Mouse (Mus musculus): ENCODE data around the gene Serpina7. TPM values are rescaled to one million over a fixed set of nuclear protein-coding genes. Genes with fewer than 3 reads are reported as not detected.

Serpina7 gene
- polyA plus RNA-seq (2012; ENCODE audit: insufficient read depth, low replicate concordance), result not detected in 2 replicates

DNA sequence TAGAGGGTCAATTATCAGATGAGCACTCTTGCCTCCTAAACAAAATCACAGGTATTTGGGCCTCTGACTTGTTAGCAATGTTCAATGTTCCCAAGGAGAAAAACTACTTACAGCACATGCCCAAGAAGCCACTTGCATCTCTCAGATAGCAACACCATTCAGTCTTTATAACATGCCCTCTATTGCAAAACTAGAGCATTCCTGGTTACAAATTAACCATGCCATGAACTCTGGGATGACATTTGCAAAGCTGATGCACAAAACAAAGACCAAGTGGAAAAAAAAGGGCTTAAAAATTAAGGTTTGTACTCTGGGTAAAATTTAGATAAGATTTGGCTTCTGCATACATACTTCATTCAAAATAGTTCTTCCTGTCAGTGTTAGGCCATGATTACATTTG, at the start of gene Serpina7:
Serpina7 (minus strand) TSS at position 160 of the 400 bp plus-strand sequence.
- peaks cover 2% of the 10 kb centered on the region for H3K27me3 ChIP-seq (replicated peaks)
- no peak for TF ChIP-seq GATA1 (IDR thresholded peaks at IDR 0.05; ENCODE audit: borderline replicate concordance, low read length)
- H3K9me3 ChIP-seq, result no peaks in the 10 kb centered on the region
- H3K4me1 ChIP-seq, result no peaks in the 10 kb centered on the region
- no peaks in the 10 kb centered on the region for H3K36me3 ChIP-seq (replicated peaks; ENCODE audit: low read length)
- H3K4me3 ChIP-seq (replicated peaks), result no peak within 1 kb of the TSS

DNA sequence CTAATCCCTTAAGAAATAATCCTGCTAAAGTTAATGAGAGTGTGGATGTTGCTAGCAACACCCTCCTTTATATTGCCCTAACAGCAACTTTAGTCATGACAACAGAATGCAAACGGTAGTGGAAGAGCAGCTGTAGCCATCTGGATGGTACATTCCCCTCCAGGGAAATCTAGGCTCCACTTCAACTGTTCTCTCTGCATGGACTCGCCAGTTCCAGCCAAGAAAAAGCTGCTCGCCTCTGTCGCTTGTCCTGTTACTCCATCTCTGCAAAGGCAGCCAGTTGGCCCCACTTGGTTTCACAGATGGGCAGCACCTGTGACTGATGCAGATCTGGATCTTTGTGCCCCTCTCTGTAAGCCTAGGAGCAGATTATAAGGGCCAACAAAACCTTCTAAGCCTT, 49.0 kb upstream of the Serpina7 start:
- no peaks in the 10 kb centered on the region for H3K36me3 ChIP-seq (replicated peaks; ENCODE audit: low read length)
- no peaks in the 10 kb centered on the region for H3K4me1 ChIP-seq

DNA sequence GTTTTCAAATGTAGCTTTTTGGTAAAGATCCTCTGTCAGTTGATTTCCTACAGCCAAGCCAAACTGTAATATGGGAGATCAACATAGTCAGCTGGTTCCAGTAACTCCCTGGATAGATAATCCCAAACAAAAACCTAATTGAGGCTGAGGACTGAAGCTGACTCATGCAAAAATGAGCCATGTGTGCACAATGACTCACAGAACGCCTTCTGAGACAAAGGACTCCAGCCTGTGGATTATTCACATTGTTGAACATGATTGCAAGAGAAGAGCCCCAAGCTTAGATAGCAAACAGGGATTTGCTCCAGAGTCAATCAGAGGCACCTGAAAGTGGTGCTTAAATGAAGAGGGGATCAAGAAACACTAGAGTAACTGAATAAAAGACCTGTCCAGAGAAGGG, 12.2 kb upstream of the Serpina7 start:
- no peaks in the 10 kb centered on the region for H3K4me1 ChIP-seq
- TF ChIP-seq FLI1 (IDR thresholded peaks at IDR 0.05; ENCODE audit: low read length) (no peak), GATA1 (IDR thresholded peaks at IDR 0.05; ENCODE audit: borderline replicate concordance, low read length) (no peak)
- H3K36me3 ChIP-seq (replicated peaks; ENCODE audit: low read length), result no peaks in the 10 kb centered on the region
- H3K27me3 ChIP-seq (replicated peaks), result no peaks in the 10 kb centered on the region
- no peaks in the 10 kb centered on the region for H3K9me3 ChIP-seq
- H3K4me3 ChIP-seq (replicated peaks), result no peak overlapping the region

More for the DNA sequence above, 49.0 kb upstream of the Serpina7 start:
- Histone ChIP-seq H3K9me3 (no peaks in the 10 kb centered on the region), H3K27me3 (replicated peaks) (peaks cover 1% of the 10 kb centered on the region), H3K4me3 (replicated peaks) (no peak overlapping the region)
- TF ChIP-seq FLI1 (IDR thresholded peaks at IDR 0.05; ENCODE audit: low read length) (no peak), GATA1 (IDR thresholded peaks at IDR 0.05; ENCODE audit: borderline replicate concordance, low read length) (no peak)

DNA sequence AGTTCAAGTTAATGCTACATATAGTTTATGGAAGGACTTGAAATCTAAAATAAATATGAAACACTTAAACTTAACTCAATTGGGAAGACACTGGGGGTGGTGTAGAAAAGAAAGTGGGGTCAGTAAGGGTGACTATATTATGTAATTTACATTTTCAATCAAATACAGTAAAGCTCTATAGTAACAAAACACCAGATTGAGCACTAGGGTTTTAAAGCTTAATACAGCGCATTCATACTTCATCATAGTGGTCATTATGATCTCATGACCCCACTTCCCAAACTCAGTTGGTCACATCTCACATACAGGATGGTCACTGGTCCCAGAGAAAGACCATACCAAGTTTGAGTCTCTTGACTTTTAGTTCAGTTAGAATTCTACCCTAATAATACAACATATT, 907 bp upstream of the Serpina7 start, which contains the start of gene 4930513O06Rik:
4930513O06Rik (plus strand) TSS at position 301 of the 400 bp plus-strand sequence.
- H3K4me1 ChIP-seq, result no peaks in the 10 kb centered on the region
- H3K9me3 ChIP-seq, result no peaks in the 10 kb centered on the region
- TF ChIP-seq FLI1 (IDR thresholded peaks at IDR 0.05; ENCODE audit: low read length) (no peak), GATA1 (IDR thresholded peaks at IDR 0.05; ENCODE audit: borderline replicate concordance, low read length) (no peak)
- peaks cover 2% of the 10 kb centered on the region for H3K27me3 ChIP-seq (replicated peaks)
- H3K4me3 ChIP-seq (replicated peaks), result no peak within 1 kb of the TSS
- no peaks in the 10 kb centered on the region for H3K36me3 ChIP-seq (replicated peaks; ENCODE audit: low read length)

DNA sequence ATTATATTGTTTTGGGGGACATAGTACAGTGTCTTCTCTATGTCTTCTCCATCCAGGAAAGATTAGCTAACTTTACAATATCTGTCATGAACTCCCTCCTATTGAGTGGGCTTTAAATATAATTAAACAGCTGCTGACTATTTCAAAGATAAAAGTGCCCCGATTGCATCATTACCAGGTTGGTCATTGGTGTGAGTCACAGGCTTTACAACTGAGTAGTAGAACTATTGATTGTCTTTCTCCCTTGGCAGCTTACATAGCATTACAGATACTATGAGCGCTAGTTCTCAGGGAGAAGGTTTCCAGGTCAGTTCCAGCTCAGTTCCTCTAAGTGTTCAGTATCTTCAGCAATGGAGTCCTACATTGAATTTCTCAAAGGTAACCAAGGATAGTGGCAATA, 6.5 kb downstream of the Serpina7 start:
- no peaks in the 10 kb centered on the region for H3K4me1 ChIP-seq
- H3K27me3 ChIP-seq (replicated peaks), result no peaks in the 10 kb centered on the region
- TF ChIP-seq FLI1 (IDR thresholded peaks at IDR 0.05; ENCODE audit: low read length) (no peak), GATA1 (IDR thresholded peaks at IDR 0.05; ENCODE audit: borderline replicate concordance, low read length) (no peak)
- no peaks in the 10 kb centered on the region for H3K9me3 ChIP-seq
- H3K4me3 ChIP-seq (replicated peaks), result no peak overlapping the region
- no peaks in the 10 kb centered on the region for H3K36me3 ChIP-seq (replicated peaks; ENCODE audit: low read length)

DNA sequence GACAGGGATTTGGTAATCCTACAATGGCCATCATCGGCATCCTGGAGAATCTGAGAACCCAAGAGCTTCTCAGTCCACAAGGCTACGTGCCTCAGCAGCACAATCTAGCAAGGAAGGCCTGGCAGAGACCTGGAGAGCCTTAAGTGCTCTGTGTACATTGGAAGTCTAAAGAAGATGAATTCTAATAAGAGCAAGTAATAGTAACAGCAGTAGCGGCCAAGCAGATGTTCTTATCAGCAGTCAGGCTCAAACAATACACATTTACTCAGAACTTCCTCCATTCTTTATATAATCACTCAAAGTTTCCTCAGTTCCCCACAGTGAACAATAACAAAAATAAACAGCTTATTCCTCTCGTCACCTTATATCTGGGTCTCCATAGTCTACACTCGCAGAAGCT, 21.0 kb downstream of the Serpina7 start:
- Histone ChIP-seq H3K36me3 (replicated peaks; ENCODE audit: low read length) (no peaks in the 10 kb centered on the region), H3K9me3 (no peaks in the 10 kb centered on the region), H3K27me3 (replicated peaks) (no peaks in the 10 kb centered on the region), H3K4me1 (no peaks in the 10 kb centered on the region), H3K4me3 (replicated peaks) (no peak overlapping the region)
- TF ChIP-seq FLI1 (IDR thresholded peaks at IDR 0.05; ENCODE audit: low read length), result no peak
- no peak for TF ChIP-seq GATA1 (IDR thresholded peaks at IDR 0.05; ENCODE audit: borderline replicate concordance, low read length)

DNA sequence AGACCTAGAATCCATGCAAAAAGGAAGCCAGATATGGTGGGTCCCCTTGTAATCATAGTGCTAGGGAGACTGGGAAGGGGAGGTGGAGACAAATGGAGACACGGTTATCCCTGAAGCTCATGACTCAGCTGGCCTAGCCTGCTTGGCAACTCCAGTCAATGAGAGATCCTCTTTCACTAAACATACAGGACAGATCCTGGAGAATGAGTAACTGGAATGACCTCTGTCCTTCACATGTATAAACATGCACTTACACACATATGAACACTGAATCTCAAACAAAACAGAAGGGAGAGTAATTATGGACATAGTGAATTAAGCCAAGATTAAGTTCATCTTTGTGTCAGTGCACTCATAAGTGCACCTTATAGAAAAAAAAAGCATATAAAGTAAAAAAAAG, 31.9 kb downstream of the Serpina7 start:
- no peaks in the 10 kb centered on the region for H3K4me1 ChIP-seq
- no peak overlapping the region for H3K4me3 ChIP-seq (replicated peaks)
- no peaks in the 10 kb centered on the region for H3K9me3 ChIP-seq
- TF ChIP-seq GATA1 (IDR thresholded peaks at IDR 0.05; ENCODE audit: borderline replicate concordance, low read length), result no peak
- no peak for TF ChIP-seq FLI1 (IDR thresholded peaks at IDR 0.05; ENCODE audit: low read length)
- H3K27me3 ChIP-seq (replicated peaks), result no peaks in the 10 kb centered on the region
- no peaks in the 10 kb centered on the region for H3K36me3 ChIP-seq (replicated peaks; ENCODE audit: low read length)

DNA sequence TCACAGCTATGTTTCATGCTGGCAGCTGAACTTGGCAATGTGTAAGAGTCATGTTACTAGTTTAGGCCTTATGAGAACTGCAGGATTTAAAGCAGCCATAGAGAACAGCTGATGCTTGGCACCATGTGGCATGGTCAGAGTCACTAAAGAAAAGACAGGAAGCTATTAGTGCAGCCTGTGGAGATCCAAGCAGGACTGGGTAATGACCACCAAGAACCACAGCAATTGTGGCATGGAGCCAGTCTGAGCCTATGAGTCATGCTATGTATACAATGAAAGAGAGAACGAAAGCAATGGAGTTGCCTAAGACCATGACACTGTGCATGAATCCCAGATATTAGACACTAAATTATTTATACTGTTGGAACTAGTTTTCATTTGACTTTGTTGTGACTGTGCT, 33.1 kb downstream of the Serpina7 start:
- TF ChIP-seq GATA1 (IDR thresholded peaks at IDR 0.05; ENCODE audit: borderline replicate concordance, low read length) (no peak), FLI1 (IDR thresholded peaks at IDR 0.05; ENCODE audit: low read length) (no peak)
- H3K27me3 ChIP-seq (replicated peaks), result no peaks in the 10 kb centered on the region
- H3K4me3 ChIP-seq (replicated peaks), result no peak overlapping the region
- H3K9me3 ChIP-seq, result no peaks in the 10 kb centered on the region
- H3K4me1 ChIP-seq, result no peaks in the 10 kb centered on the region
- no peaks in the 10 kb centered on the region for H3K36me3 ChIP-seq (replicated peaks; ENCODE audit: low read length)

DNA sequence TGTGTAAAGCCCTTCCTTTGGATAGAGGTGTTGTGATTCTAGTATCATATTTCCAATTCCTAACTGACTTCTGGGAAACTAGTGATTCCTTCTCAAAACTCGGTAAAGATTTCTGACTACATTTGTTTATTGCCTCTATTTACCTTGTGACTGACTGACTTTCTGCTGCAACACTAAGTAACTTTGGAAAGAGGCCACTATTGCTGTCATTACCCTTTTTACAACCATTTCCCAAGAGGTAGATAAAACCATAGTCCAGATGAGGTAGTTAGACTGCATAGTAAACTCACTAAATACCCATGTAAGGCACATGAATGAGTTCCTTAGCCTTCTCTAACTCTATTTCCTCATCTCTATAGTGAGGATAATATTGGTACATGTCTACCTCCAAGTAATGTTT, 43.9 kb downstream of the Serpina7 start:
- H3K4me1 ChIP-seq, result no peaks in the 10 kb centered on the region
- H3K9me3 ChIP-seq, result no peaks in the 10 kb centered on the region
- no peak for TF ChIP-seq FLI1 (IDR thresholded peaks at IDR 0.05; ENCODE audit: low read length)
- TF ChIP-seq GATA1 (IDR thresholded peaks at IDR 0.05; ENCODE audit: borderline replicate concordance, low read length), result no peak
- no peaks in the 10 kb centered on the region for H3K27me3 ChIP-seq (replicated peaks)
- H3K4me3 ChIP-seq (replicated peaks), result no peak overlapping the region
- H3K36me3 ChIP-seq (replicated peaks; ENCODE audit: low read length), result no peaks in the 10 kb centered on the region

DNA sequence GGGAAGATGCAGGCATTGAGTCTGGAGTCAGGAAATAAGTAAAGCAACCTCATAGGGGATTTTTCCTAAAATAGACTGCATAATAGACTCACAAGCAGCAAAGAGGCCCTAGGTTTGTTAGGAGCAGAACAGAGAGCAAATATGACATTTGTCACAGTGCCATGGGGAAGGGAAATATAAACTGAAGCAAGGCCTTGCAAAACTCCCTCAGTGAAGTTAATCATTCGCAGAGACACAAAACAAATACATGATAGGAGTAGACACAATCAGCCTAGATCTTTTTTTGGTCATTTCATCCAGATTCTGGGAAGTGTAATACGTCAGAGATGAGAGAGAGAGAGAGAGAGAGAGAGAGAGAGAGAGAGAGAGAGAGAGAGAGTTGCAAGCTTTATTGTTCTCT, 45.7 kb downstream of the Serpina7 start:
- no peaks in the 10 kb centered on the region for H3K36me3 ChIP-seq (replicated peaks; ENCODE audit: low read length)
- H3K27me3 ChIP-seq (replicated peaks), result no peaks in the 10 kb centered on the region
- H3K4me1 ChIP-seq, result no peaks in the 10 kb centered on the region
- no peak overlapping the region for H3K4me3 ChIP-seq (replicated peaks)
- H3K9me3 ChIP-seq, result no peaks in the 10 kb centered on the region
- TF ChIP-seq GATA1 (IDR thresholded peaks at IDR 0.05; ENCODE audit: borderline replicate concordance, low read length) (no peak), FLI1 (IDR thresholded peaks at IDR 0.05; ENCODE audit: low read length) (no peak)

DNA sequence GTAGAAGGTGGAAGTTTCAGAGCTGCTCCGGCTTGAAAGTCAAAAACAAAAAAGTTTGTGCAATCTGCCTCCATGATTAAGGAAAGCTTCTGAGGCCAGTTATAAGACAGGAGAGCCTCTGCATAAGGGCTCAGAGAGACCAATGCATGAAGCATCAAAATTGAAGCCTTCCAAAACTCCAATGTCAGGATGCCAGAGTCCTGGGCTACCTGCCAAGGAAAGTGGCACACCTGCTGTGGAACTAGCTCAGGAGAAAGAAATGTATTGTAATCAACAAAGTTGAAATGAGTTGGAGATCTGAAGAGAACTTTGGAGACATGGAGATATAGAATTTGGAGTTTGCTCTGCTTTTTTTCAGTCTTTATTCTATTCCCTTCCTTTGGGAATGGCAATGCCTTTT, 47.4 kb downstream of the Serpina7 start:
- TF ChIP-seq FLI1 (IDR thresholded peaks at IDR 0.05; ENCODE audit: low read length), result no peak
- no peak for TF ChIP-seq GATA1 (IDR thresholded peaks at IDR 0.05; ENCODE audit: borderline replicate concordance, low read length)

More for the DNA sequence above, 47.4 kb downstream of the Serpina7 start:
- no peaks in the 10 kb centered on the region for H3K4me1 ChIP-seq
- no peaks in the 10 kb centered on the region for H3K36me3 ChIP-seq (replicated peaks; ENCODE audit: low read length)
- no peaks in the 10 kb centered on the region for H3K9me3 ChIP-seq
- no peak overlapping the region for H3K4me3 ChIP-seq (replicated peaks)
- H3K27me3 ChIP-seq (replicated peaks), result no peaks in the 10 kb centered on the region

Other genes with a start within 250 kb of the Serpina7 start
- 1.9 TPM in 1 of 2 replicates, not detected in the other for gene Nrk, start 170.8 kb downstream of the Serpina7 start, polyA plus RNA-seq (2012; ENCODE audit: insufficient read depth, low replicate concordance)
- gene 4930513O06Rik, start 1.0 kb upstream of the Serpina7 start, polyA plus RNA-seq (2012; ENCODE audit: insufficient read depth, low replicate concordance), result not detected in 2 replicates
- 0.39 TPM in 1 of 2 replicates, not detected in the other for gene 4933428M09Rik, start 94.0 kb upstream of the Serpina7 start, polyA plus RNA-seq (2012; ENCODE audit: insufficient read depth, low replicate concordance)
- not detected in 2 replicates for gene Mum1l1, start 124.8 kb upstream of the Serpina7 start, polyA plus RNA-seq (2012; ENCODE audit: insufficient read depth, low replicate concordance)
- gene Trap1a, start 248.4 kb upstream of the Serpina7 start, polyA plus RNA-seq (2012; ENCODE audit: insufficient read depth, low replicate concordance), result not detected in 2 replicates